Mouse (Mus musculus): ENCODE measurements around the gene Gpc3.

DNA sequence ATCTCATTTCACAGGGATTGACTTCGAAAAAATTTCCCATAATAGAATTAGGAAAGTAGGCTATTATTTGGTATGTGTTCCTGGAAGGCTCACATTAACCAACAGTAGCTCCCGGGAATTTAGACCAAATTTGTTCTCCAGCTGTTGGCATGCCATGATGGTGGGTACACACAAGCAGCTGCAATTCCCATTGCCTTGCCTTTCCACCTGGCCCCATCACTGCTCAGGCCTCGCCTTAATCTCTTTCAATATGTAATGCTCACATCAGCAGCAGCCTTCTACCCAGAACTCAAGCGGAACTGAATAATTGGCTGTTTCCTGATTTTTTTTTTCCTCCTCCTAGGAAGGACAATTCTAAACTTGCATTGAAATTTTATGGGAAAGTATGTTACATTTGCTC, 102.6 kb downstream of the Gpc3 start:
- TF ChIP-seq CTCF (IDR thresholded peaks at IDR 0.05; ENCODE audit: insufficient read depth, low read length) (no peak), POLR2A (IDR thresholded peaks at IDR 0.05; ENCODE audit: borderline replicate concordance, extremely low read depth, low read depth, low read length) (no peak)
